Mouse (Mus musculus) left cerebral cortex, postnatal 25 days (tissue): ENCODE results near the gene Plod1. TPM values are rescaled to one million over a fixed set of nuclear protein-coding genes. Genes with fewer than 3 reads are reported as not detected.
"Not testable (repeated sequence)": the region's sequence is repeated elsewhere in the genome, so short reads cannot be mapped to it uniquely, and the experiment has no call there.

Source experiments
- DNase-seq, 2 experiments: peaks; one replicate each; pipeline ENCODE4 v3.0.0; 2022; ENCODE audit warnings: low spot score in 2 of 2, mixed read lengths in 1 of 2
- intact Hi-C: fragments of 180-260 bp; cut with DNase I; formaldehyde crosslinking; loops from one replicate; pipeline ENCODE4 v1.15.1; 2025
- total RNA-seq, 2 experiments: library from RNA; stranded (reverse); gene quantifications; 2 replicates each; pipeline ENCODE4 v1.2.3; 2021

Gene Plod1
- total RNA-seq, 2 experiments from 2014 or later, result 17.6 to 19.9 TPM

GRCm38 (mm10) chr4:147866793-147867192 lies 69.8 kb downstream of the Plod1 start:
- DNase-seq, result not testable (repeated sequence)
- intact Hi-C loops, result loop anchor here (5.0 kb wide), 1 partner anchor 71 kb away; the partner anchor contains the start of gene Plod1

DNA sequence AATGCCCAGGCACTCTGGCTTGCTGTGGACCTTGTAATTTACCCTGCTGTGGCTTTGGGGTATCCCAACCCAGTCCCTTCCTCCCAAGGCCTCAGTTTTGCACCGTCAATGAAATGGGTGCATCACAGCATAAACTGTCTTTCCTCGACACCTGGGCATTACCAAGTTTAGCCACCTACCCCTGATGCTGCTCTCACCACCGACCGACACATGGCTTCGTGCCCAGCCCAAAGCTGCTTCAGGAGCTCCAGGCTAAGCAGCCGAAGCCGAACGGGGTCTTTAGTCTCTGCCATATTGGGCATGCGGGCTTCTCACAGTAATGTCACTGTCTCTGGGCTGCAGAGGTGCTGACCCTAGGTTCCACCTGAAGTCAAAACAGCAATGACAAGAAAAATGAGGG lies 70.5 kb downstream of the Plod1 start:
- intact Hi-C loops, result loop anchor here (5.0 kb wide), 1 partner anchor 71 kb away; the partner anchor contains the start of gene Plod1
- no peak for DNase-seq

DNA sequence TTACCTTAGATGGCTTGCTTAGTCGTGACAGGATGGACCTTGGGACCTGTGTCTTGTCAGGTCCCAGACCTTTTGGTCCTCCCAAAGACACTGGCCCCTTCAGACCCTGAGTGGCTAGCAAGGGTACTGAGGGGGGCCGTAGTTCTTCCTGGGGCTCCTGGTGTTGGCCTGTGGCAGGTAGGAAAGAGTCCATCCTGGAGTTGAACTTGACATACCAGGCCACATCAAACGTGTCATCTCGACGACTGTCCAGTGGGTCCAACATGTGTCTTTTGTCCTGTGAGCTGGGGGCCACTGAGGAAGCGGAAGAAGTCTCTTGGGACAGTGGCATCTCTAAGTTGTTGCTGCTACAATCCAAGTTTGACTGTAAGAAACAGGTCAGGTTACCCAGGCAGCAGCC lies 70.9 kb downstream of the Plod1 start:
- intact Hi-C loops, result loop anchor here (5.0 kb wide), 1 partner anchor 72 kb away; the partner anchor contains the start of gene Plod1
- DNase-seq, result no peak

DNA sequence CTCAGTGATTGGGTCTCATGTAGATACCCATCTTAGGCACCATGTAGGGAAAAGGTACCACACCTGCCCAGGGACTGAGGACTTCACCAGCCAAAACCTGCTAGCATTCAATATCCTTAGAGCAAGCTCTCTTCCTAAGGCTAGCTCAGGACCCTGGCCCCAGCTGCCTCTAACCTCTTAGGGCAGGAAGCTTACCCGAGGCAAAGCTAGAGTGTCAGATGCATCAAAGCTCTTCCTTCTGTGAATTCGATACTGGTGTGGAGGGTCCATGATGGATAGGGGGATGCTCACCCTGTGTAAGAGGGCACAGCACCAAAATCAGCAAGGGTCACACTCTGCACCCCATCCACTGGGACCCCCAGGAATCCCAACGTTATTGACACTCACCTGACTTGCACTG lies 74.5 kb downstream of the Plod1 start:
- intact Hi-C loops, result no loop called here
- no peak for DNase-seq

Other genes starting within 250 kb of the Plod1 start
- gene Zfp534, start 234.2 kb downstream of the Plod1 start, total RNA-seq, result not detected
- 1 to 10 TPM; 2.0 to 2.2 TPM for gene Zfp984, start 127.0 kb downstream of the Plod1 start, total RNA-seq
- 10 to 100 TPM; 20.5 to 24.0 TPM for gene Zfp933, start 88.4 kb downstream of the Plod1 start, total RNA-seq
- 10 to 100 TPM; 16.2 to 18.3 TPM for gene Miip, start 68.0 kb downstream of the Plod1 start, total RNA-seq
- gene Fv1, start 67.8 kb downstream of the Plod1 start, total RNA-seq, result 1 to 10 TPM; 8.9 to 9.5 TPM
- 100 to 1,000 TPM; 187 to 193 TPM for gene Mfn2, start 32.1 kb downstream of the Plod1 start, total RNA-seq
- 10 to 100 TPM; 29.0 to 30.6 TPM for gene 2510039O18Rik, start 4.1 kb upstream of the Plod1 start, total RNA-seq
- gene Nppb, start 49.0 kb upstream of the Plod1 start, total RNA-seq, result not detected
- under 1 TPM in 1 of 2 experiments, not detected in 1; 0.71 TPM for gene Nppa, start 64.0 kb upstream of the Plod1 start, total RNA-seq
- gene Clcn6, start 102.1 kb upstream of the Plod1 start, total RNA-seq, result 10 to 100 TPM; 70.9 to 73.9 TPM
- 10 to 100 TPM; 27.1 to 30.5 TPM for gene Mthfr, start 102.3 kb upstream of the Plod1 start, total RNA-seq
- gene Agtrap, start 151.3 kb upstream of the Plod1 start, total RNA-seq, result 1 to 10 TPM; 6.3 to 7.8 TPM
- gene Mad2l2, start 193.6 kb upstream of the Plod1 start, total RNA-seq, result 10 to 100 TPM; 11.2 to 14.9 TPM
- under 1 TPM; 0.28 to 0.37 TPM for gene Draxin, start 193.9 kb upstream of the Plod1 start, total RNA-seq
- gene Fbxo6, start 215.4 kb upstream of the Plod1 start, total RNA-seq, result 10 to 100 TPM; 26.9 to 28.0 TPM
- 100 to 1,000 TPM; 133 to 134 TPM for gene Fbxo44, start 223.7 kb upstream of the Plod1 start, total RNA-seq
- gene Fbxo2, start 223.9 kb upstream of the Plod1 start, total RNA-seq, result 10 to 100 TPM; 86.8 to 87.2 TPM